In genomic region chr12:105836196-105836595, GRCm38 (mm10) we compare ENCODE assay signal across 10 mouse cellular contexts. TPM values are rescaled to one million over a fixed set of nuclear protein-coding genes. Genes with fewer than 3 reads are reported as not detected.
DNase-seq lines count a peak whose midpoint lies in the region; ATAC-seq lines count a peak whose summit lies in the region.
"Had no signal": no experiment of that assay in that cellular context is flagged by ENCODE, and none has a peak within 500 bp of the region (broad histone marks: within the 10 kb centered on the region; RNA-seq: fewer than 3 reads in every experiment).

No protein-coding gene starts in this region.

- H3K4me2 ChIP-seq in hindbrain, embryonic 14.5 days (replicated peaks), result no peak overlapping the region
- H3K4me2 ChIP-seq in hindbrain, embryonic 16.5 days (ENCODE audit: low read length), result no peak overlapping the region
- no peak overlapping the region for H3K4me2 ChIP-seq in embryonic facial prominence, embryonic 11.5 days (ENCODE audit: low read depth, low read length)
- H3K4me2 ChIP-seq: embryonic facial prominence, embryonic 12.5 days; neural tube, embryonic 13.5 days had no signal

- no peak overlapping the region for H3K27ac ChIP-seq in hindbrain, embryonic 14.5 days
- no peak overlapping the region for H3K27ac ChIP-seq in hindbrain, embryonic 16.5 days (ENCODE audit: low read depth, low read length)
- H3K27ac ChIP-seq in embryonic facial prominence, embryonic 11.5 days (replicated peaks; ENCODE audit: low read depth, low read length), result no peak overlapping the region
- H3K27ac ChIP-seq: neural tube, embryonic 13.5 days had no signal

- WGBS in hindbrain, embryonic 14.5 days, result 73% methylated on average over 2 of the region's 2 CpGs
- 78% methylated on average over 2 of the region's 2 CpGs for WGBS in hindbrain, embryonic 16.5 days
- 78% methylated on average over 2 of the region's 2 CpGs for WGBS in embryonic facial prominence, embryonic 11.5 days

- no peaks in the 10 kb centered on the region for H3K9me3 ChIP-seq in hindbrain, embryonic 14.5 days (ENCODE audit: control insufficient read depth, low read length)
- H3K9me3 ChIP-seq in hindbrain, embryonic 16.5 days (ENCODE audit: control insufficient read depth, low read length), result no peaks in the 10 kb centered on the region
- H3K9me3 ChIP-seq in embryonic facial prominence, embryonic 11.5 days (replicated peaks; ENCODE audit: control insufficient read depth, low read length), result no peaks in the 10 kb centered on the region
- H3K9me3 ChIP-seq: embryonic facial prominence, embryonic 12.5 days; neural tube, embryonic 13.5 days had no signal

- no peak for ATAC-seq in hindbrain, embryonic 14.5 days (ENCODE audit: low FRiP score)
- no peak for ATAC-seq in hindbrain, embryonic 16.5 days
- no peak for ATAC-seq in embryonic facial prominence, embryonic 11.5 days (replicated peaks; ENCODE audit: insufficient number of reproducible peaks, low FRiP score, low TSS enrichment, low read depth)
- ATAC-seq in megakaryocyte progenitor cell, adult 5-6 weeks (replicated peaks; ENCODE audit: poor library complexity), result peak; percentile 70
- ATAC-seq in erythroid progenitor cell, adult 5-6 weeks (replicated peaks; ENCODE audit: low FRiP score, poor library complexity, severe bottlenecking), result no peak

- DNase-seq in hindbrain, embryonic 14.5 days (ENCODE audit: low spot score), result peak; percentile 73
- peak; percentile 55 for DNase-seq in thymus, postnatal 4 days
- no peak for DNase-seq in thymus, postnatal 10 days (ENCODE audit: low spot score in 2 of 2)
- DNase-seq in embryonic facial prominence, embryonic 11.5 days (ENCODE audit: low spot score), result peak; percentile 68
- no peak for DNase-seq in ovary, postnatal 10 days (ENCODE audit: low spot score)

- no peaks in the 10 kb centered on the region for H3K27me3 ChIP-seq in hindbrain, embryonic 14.5 days (ENCODE audit: control insufficient read depth, insufficient read depth, low read length)
- no peaks in the 10 kb centered on the region for H3K27me3 ChIP-seq in hindbrain, embryonic 16.5 days (replicated peaks; ENCODE audit: control insufficient read depth, insufficient read depth, low read length)
- H3K27me3 ChIP-seq in embryonic facial prominence, embryonic 11.5 days (ENCODE audit: control insufficient read depth, insufficient read depth, low read length), result no peaks in the 10 kb centered on the region
- H3K27me3 ChIP-seq: embryonic facial prominence, embryonic 12.5 days; neural tube, embryonic 13.5 days had no signal

- H3K4me3 ChIP-seq in hindbrain, embryonic 14.5 days (replicated peaks; ENCODE audit: low read length), result no peak overlapping the region
- H3K4me3 ChIP-seq in hindbrain, embryonic 16.5 days (ENCODE audit: low read length), result no peak overlapping the region
- no peak overlapping the region for H3K4me3 ChIP-seq in embryonic facial prominence, embryonic 11.5 days (ENCODE audit: low read depth, low read length)
- H3K4me3 ChIP-seq: embryonic facial prominence, embryonic 12.5 days; neural tube, embryonic 13.5 days had no signal

- H3K36me3 ChIP-seq in hindbrain, embryonic 14.5 days (replicated peaks; ENCODE audit: control insufficient read depth, insufficient read depth), result peaks cover 77% of the 10 kb centered on the region
- peaks cover 10% of the 10 kb centered on the region for H3K36me3 ChIP-seq in hindbrain, embryonic 16.5 days (ENCODE audit: control insufficient read depth, insufficient read depth, low read length)
- peaks cover 7% of the 10 kb centered on the region for H3K36me3 ChIP-seq in embryonic facial prominence, embryonic 11.5 days (replicated peaks; ENCODE audit: control insufficient read depth, insufficient read depth, low read depth, low read length)

- H3K9ac ChIP-seq in hindbrain, embryonic 14.5 days, result no peak overlapping the region
- no peak overlapping the region for H3K9ac ChIP-seq in hindbrain, embryonic 16.5 days (ENCODE audit: low read depth, low read length)
- no peak overlapping the region for H3K9ac ChIP-seq in embryonic facial prominence, embryonic 11.5 days (replicated peaks; ENCODE audit: low read length)
- H3K9ac ChIP-seq: embryonic facial prominence, embryonic 12.5 days; neural tube, embryonic 13.5 days had no signal

- H3K4me1 ChIP-seq in hindbrain, embryonic 14.5 days (replicated peaks; ENCODE audit: control insufficient read depth, insufficient read depth, low read length), result no peaks in the 10 kb centered on the region
- H3K4me1 ChIP-seq in hindbrain, embryonic 16.5 days (ENCODE audit: control insufficient read depth, insufficient read depth, low read depth, low read length), result no peaks in the 10 kb centered on the region
- no peaks in the 10 kb centered on the region for H3K4me1 ChIP-seq in embryonic facial prominence, embryonic 11.5 days (ENCODE audit: control insufficient read depth, insufficient read depth, low read length)
- H3K4me1 ChIP-seq: embryonic facial prominence, embryonic 12.5 days had no signal

RNA-seq across cellular contexts. Expression of gene Papola, which starts 51.7 kb away (rescaled TPM):
- polyA plus RNA-seq in hindbrain, embryonic 14.5 days (2014; fragmentation: Nextera tagmentation; extraction: Ambion mirVana), result 129 and 140 TPM in 2 replicates
- polyA plus RNA-seq in hindbrain, embryonic 16.5 days (2015; fragmentation: Nextera tagmentation; extraction: Ambion mirVana), result 127 and 138 TPM in 2 replicates
- 245 and 292 TPM in 2 replicates for polyA plus RNA-seq in embryonic facial prominence, embryonic 11.5 days (2014; fragmentation: Nextera tagmentation; extraction: Ambion mirVana)
- 223 and 232 TPM in 2 replicates for total RNA-seq in megakaryocyte progenitor cell, adult 5-6 weeks (2015)
- total RNA-seq in megakaryocyte progenitor cell, adult 5-6 weeks (2017), result 104 and 140 TPM in 2 replicates
- total RNA-seq in erythroid progenitor cell, adult 5-6 weeks (2015; ENCODE audit: low replicate concordance), result 104 and 179 TPM in 2 replicates
- total RNA-seq in erythroid progenitor cell, adult 5-6 weeks (2017; ENCODE audit: low replicate concordance), result 74.6 and 104 TPM in 2 replicates

Comparison
In these comparisons a context has a peak if more than half of its experiments do, and no peak if none do; other contexts are left out.
1. DNase-seq: peak in hindbrain, embryonic 14.5 days (single experiment), thymus, postnatal 4 days (single experiment) and embryonic facial prominence, embryonic 11.5 days (single experiment); none in thymus, postnatal 10 days (0 of 2) and ovary, postnatal 10 days (single experiment).